Mouse (Mus musculus): ENCODE results near the gene Cit. TPM values are rescaled to one million over a fixed set of nuclear protein-coding genes. Genes with fewer than 3 reads are reported as not detected.

Cit gene
- polyA plus RNA-seq, 1 experiment = 47.3 TPM

DNA sequence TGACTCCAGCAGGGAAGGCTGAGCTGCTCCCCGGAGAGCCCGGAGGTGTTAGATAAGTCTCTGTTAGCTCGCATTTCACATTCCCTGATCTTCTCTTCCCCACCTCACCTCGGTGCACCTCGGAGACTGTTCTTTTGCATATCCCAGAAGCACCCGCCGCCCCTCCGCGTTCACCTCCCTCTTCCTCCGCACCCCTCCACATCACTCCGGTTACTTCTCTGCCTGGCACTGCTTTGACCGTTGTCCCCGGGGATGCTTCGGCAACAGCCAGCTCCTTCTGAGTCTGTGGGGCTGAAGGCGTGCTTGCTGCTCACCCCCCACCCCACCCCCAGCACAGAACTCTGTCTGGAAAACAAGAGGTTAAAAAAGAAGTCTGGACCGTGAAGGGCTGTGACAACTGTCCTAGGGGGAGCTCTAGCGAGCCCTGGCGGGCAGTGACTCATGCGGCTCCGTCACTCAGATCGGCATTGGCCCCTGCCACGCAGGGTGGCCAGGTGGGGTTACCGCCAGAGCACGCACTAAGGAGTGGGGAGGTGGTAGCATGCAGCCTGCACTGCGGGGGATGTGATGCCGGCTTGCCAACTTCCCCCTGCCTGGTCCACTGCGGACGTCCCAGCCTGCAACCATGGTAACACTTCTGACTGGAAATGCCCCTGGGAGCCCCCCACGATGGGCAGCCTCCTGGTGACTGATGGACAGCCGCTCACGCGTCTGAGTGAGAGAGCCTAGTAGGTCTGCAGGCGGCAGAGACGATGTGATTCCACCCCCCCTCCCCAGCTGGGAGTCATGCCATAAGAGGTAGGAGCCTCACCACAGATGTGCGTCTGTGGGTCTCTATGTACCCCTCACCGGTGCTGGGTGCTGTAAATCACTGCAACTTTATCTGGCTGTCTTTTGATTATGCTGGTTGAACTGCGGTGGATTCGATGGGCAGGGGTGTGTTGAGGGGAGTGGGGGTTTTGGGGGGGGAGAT lies 62.2 kb downstream of the Cit start:
- H3K27me3 ChIP-seq (ENCODE audit: control insufficient read depth, insufficient read depth, low read length) = no peaks in the 10 kb centered on the region
- peak; percentile 84 to 88 for DNase-seq
- peak overlapping the region; percentile 84 for H3K4me3 ChIP-seq (replicated peaks; ENCODE audit: insufficient read depth, low read depth, low read length)
- 2% methylated on average over 38 of the region's 38 CpGs for WGBS
- TF ChIP-seq POLR2A (IDR thresholded peaks at IDR 0.05; ENCODE audit: borderline replicate concordance, insufficient read depth, low read length) (peak; percentile 61), CTCF (IDR thresholded peaks at IDR 0.05; ENCODE audit: borderline replicate concordance, insufficient read depth, low read depth, low read length) (peak; percentile 56; the same call in 1 of the 2 replicates)
- H3K27ac ChIP-seq (ENCODE audit: insufficient read depth, low read length) = peak overlapping the region; percentile 53
- H3K4me1 ChIP-seq (ENCODE audit: control insufficient read depth, insufficient read depth, low read length) = peaks cover 3% of the 10 kb centered on the region; the same call in 1 of the 2 replicates

DNA sequence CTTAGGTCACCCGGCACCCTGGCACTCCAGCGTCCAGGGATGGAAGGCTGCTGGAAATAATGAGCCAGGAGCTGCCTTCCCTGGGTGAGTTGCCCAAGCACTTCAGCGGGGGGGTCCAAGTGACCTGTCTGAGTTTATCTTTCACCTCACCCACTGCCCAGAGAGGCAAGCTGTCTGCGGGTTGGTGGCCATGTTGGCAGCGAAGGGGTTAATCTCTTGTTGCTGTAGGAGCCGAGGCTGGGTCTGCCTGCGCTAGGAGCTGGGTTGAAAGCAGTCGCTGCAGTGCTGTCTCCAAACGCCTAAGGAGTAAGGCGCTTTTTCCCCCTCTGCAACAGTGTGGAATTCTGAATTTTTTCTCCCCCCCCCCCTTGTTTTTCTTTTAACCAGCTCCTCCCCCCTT lies 63.2 kb downstream of the Cit start:
- H3K4me3 ChIP-seq (replicated peaks; ENCODE audit: insufficient read depth, low read depth, low read length) = peak overlapping the region; percentile 84
- 10% methylated on average over 10 of the region's 10 CpGs for WGBS
- H3K4me1 ChIP-seq (ENCODE audit: control insufficient read depth, insufficient read depth, low read length) = peaks cover 3% of the 10 kb centered on the region; the same call in 1 of the 2 replicates
- H3K27ac ChIP-seq (ENCODE audit: insufficient read depth, low read length) = peak overlapping the region; percentile 13; the same call in 1 of the 2 replicates
- peak; percentile 73 to 75 for DNase-seq
- H3K27me3 ChIP-seq (ENCODE audit: control insufficient read depth, insufficient read depth, low read length) = no peaks in the 10 kb centered on the region
- TF ChIP-seq CTCF (IDR thresholded peaks at IDR 0.05; ENCODE audit: borderline replicate concordance, insufficient read depth, low read depth, low read length) (no peak), POLR2A (IDR thresholded peaks at IDR 0.05; ENCODE audit: borderline replicate concordance, insufficient read depth, low read length) (peak; percentile 35; the same call in 1 of the 2 replicates)

DNA sequence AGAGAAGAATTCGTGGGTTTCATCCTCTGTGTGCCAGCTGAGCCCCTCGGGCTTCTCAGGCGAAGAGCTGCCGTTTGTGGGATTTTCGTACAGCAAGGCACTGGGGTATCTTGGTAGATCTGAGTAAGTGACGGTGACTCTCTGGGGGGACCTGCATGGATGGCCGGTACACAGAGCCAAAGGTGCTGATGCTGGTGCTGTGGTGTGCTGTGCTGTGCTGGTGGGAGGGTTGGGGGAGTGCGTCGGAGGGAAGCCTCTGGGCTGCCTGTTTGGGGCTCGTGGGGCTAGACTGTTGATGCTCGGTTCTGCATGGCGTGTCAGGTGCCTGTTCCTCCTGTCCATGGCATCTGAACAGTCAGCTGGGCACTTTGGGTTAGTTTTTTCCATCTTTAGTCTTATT lies 63.6 kb downstream of the Cit start:
- 4% methylated on average over 12 of the region's 12 CpGs for WGBS
- H3K4me1 ChIP-seq (ENCODE audit: control insufficient read depth, insufficient read depth, low read length) = peaks cover 3% of the 10 kb centered on the region; the same call in 1 of the 2 replicates
- peak overlapping the region; percentile 84 for H3K4me3 ChIP-seq (replicated peaks; ENCODE audit: insufficient read depth, low read depth, low read length)
- peak overlapping the region; percentile 53 for H3K27ac ChIP-seq (ENCODE audit: insufficient read depth, low read length)
- TF ChIP-seq POLR2A (IDR thresholded peaks at IDR 0.05; ENCODE audit: borderline replicate concordance, insufficient read depth, low read length) (no peak), CTCF (IDR thresholded peaks at IDR 0.05; ENCODE audit: borderline replicate concordance, insufficient read depth, low read depth, low read length) (no peak)
- H3K27me3 ChIP-seq (ENCODE audit: control insufficient read depth, insufficient read depth, low read length) = no peaks in the 10 kb centered on the region
- DNase-seq = peak; percentile 45 to 60

DNA sequence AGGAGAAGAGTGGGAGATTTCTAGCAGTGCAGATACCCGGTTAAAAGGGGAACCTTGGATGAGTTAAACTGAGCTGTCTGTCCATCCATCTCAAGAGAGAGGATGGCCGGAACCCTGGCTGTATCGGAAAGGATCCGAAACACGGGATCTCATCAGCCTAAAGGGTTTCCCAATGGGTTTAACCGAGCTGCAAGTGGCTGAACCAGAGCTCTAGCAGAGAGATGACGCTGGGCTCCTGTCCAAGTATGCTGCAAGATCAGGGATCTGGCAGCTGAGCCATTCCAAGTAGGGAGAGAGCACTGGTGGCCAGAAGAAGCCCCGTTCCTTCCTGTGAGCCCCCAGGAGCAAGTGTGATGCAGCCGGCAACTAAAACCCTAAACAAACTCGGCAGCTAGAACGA lies 64.0 kb downstream of the Cit start:
- Histone ChIP-seq H3K27me3 (ENCODE audit: control insufficient read depth, insufficient read depth, low read length) (no peaks in the 10 kb centered on the region), H3K4me1 (ENCODE audit: control insufficient read depth, insufficient read depth, low read length) (peaks cover 3% of the 10 kb centered on the region; the same call in 1 of the 2 replicates), H3K4me3 (replicated peaks; ENCODE audit: insufficient read depth, low read depth, low read length) (peak overlapping the region; percentile 84), H3K27ac (ENCODE audit: insufficient read depth, low read length) (peak overlapping the region; percentile 53; the same call in 1 of the 2 replicates)
- DNase-seq = peak; percentile 77 to 78
- WGBS = 3% methylated on average over 11 of the region's 11 CpGs
- TF ChIP-seq POLR2A (IDR thresholded peaks at IDR 0.05; ENCODE audit: borderline replicate concordance, insufficient read depth, low read length) (no peak), CTCF (IDR thresholded peaks at IDR 0.05; ENCODE audit: borderline replicate concordance, insufficient read depth, low read depth, low read length) (no peak)

DNA sequence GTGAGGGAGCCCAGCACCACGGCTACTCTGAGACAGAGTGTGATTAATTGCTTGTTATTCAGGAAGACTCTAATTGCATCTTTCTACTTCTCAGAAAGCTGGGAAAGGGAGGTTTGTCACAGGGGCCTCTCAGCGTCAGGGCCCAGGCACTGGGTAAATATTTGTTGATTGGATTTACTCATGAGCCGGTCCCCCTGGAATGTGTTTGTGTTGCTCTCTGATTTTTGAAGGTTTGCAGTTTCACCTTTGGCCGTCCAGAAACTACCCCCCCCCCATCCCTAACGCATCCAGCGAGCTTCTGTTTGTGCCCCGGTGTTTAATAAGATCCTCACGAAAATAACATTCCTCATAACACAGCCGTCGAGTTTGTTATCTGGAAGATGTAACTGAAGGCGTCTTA lies 65.4 kb downstream of the Cit start:
- no peak for TF ChIP-seq POLR2A (IDR thresholded peaks at IDR 0.05; ENCODE audit: borderline replicate concordance, insufficient read depth, low read length)
- TF ChIP-seq CTCF (IDR thresholded peaks at IDR 0.05; ENCODE audit: borderline replicate concordance, insufficient read depth, low read depth, low read length) = no peak
- no peak for DNase-seq
- H3K4me3 ChIP-seq (replicated peaks; ENCODE audit: insufficient read depth, low read depth, low read length) = no peak overlapping the region
- 87% methylated on average over 11 of the region's 11 CpGs for WGBS
- peaks cover 9% of the 10 kb centered on the region for H3K4me1 ChIP-seq (ENCODE audit: control insufficient read depth, insufficient read depth, low read length)
- H3K27ac ChIP-seq (ENCODE audit: insufficient read depth, low read length) = no peak overlapping the region
- H3K27me3 ChIP-seq (ENCODE audit: control insufficient read depth, insufficient read depth, low read length) = no peaks in the 10 kb centered on the region

DNA sequence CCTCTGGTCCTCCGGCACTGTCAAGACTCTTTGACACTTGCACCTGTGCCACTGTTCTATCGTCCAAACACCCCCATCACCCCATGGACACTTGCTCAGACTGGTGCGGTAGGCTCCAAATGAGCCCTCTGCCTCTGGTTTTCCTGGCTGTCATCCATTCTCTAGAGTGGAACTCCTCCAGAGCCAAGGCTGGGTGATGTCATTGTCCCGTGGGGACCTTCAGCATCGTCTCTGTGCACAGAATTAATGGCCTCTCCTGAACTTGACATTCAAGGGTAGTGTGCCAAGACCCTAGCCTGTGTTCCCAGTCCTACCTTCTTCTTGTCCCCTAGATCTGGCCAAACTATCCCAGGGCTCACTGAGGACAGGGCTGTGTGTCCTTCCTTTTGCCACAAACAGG lies 70.4 kb downstream of the Cit start:
- Histone ChIP-seq H3K27ac (ENCODE audit: insufficient read depth, low read length) (no peak overlapping the region), H3K27me3 (ENCODE audit: control insufficient read depth, insufficient read depth, low read length) (no peaks in the 10 kb centered on the region), H3K4me1 (ENCODE audit: control insufficient read depth, insufficient read depth, low read length) (peaks cover 8% of the 10 kb centered on the region), H3K4me3 (replicated peaks; ENCODE audit: insufficient read depth, low read depth, low read length) (no peak overlapping the region)
- 22% methylated on average over 5 of the region's 5 CpGs for WGBS
- TF ChIP-seq POLR2A (IDR thresholded peaks at IDR 0.05; ENCODE audit: borderline replicate concordance, insufficient read depth, low read length) (no peak), CTCF (IDR thresholded peaks at IDR 0.05; ENCODE audit: borderline replicate concordance, insufficient read depth, low read depth, low read length) (no peak)
- DNase-seq = peak in 1 of 2 experiments; percentile 41

DNA sequence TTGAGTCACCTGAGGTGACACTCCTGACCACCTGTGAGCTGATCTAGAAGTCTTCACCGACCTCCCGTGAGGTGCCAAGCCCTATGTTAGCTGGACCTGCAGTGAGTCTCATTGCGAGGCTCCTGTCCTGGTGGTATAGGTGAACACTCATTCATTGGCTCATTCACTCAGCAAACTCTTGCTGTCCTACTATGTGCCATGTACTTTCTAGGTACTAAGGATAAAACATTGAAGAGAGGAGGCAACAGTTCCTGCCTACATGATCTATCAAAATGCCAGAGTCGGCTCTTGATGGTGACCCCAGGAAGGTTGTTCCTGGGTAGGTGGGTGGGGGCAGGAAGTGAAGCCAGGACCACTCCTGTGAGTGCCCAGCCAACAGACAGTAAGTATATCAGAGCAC lies 72.9 kb downstream of the Cit start:
- peaks cover 18% of the 10 kb centered on the region for H3K4me1 ChIP-seq (ENCODE audit: control insufficient read depth, insufficient read depth, low read length)
- no peak overlapping the region for H3K27ac ChIP-seq (ENCODE audit: insufficient read depth, low read length)
- no peak for DNase-seq
- no peak for TF ChIP-seq POLR2A (IDR thresholded peaks at IDR 0.05; ENCODE audit: borderline replicate concordance, insufficient read depth, low read length)
- no peak for TF ChIP-seq CTCF (IDR thresholded peaks at IDR 0.05; ENCODE audit: borderline replicate concordance, insufficient read depth, low read depth, low read length)
- WGBS = 96% methylated on average over 4 of the region's 4 CpGs
- H3K4me3 ChIP-seq (replicated peaks; ENCODE audit: insufficient read depth, low read depth, low read length) = no peak overlapping the region
- H3K27me3 ChIP-seq (ENCODE audit: control insufficient read depth, insufficient read depth, low read length) = no peaks in the 10 kb centered on the region
